Mouse (Mus musculus): ENCODE data around the gene Galnt16. TPM values are rescaled to one million over a fixed set of nuclear protein-coding genes. Genes with fewer than 3 reads are reported as not detected.

Galnt16 gene
- polyA plus RNA-seq, 1 experiment from 2014 or later = 1.3 TPM

DNA sequence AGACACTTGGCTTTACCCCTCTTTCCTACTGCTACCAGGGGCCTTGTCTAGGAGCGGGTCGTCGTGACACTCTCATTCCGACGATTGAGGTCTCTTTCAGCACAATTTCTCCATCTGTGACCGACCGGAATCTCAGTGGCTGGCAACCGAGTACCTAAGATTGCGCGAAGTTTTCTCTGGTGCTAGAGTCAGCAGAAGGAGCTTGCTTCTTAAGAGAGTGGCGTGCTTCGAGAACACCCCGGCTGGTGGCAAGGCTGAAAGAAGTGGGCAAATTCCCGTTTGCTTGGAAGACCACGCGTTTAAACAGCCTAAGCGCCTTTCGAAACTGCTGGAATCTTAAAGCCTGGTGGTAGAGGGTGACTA, 126.4 kb downstream of the Galnt16 start:
- H3K4me2 ChIP-seq = peak overlapping the region; percentile 64
- no peaks in the 10 kb centered on the region for H3K9me3 ChIP-seq (replicated peaks; ENCODE audit: control insufficient read depth, low read length)
- H3K27ac ChIP-seq (ENCODE audit: low read depth, low read length) = no peak overlapping the region
- no peak for ATAC-seq (replicated peaks; ENCODE audit: insufficient number of reproducible peaks, low FRiP score, low TSS enrichment)
- peak overlapping the region; percentile 93 for H3K4me3 ChIP-seq (ENCODE audit: low read depth, low read length)
- H3K27me3 ChIP-seq (ENCODE audit: control insufficient read depth, insufficient read depth, low read length) = no peaks in the 10 kb centered on the region
- peaks cover 7% of the 10 kb centered on the region for H3K36me3 ChIP-seq (ENCODE audit: control insufficient read depth, insufficient read depth, low read length)
- WGBS (ENCODE audit: insufficient replicate concordance) = 7% methylated on average over 18 of the region's 18 CpGs
- peak overlapping the region; percentile 97 for H3K9ac ChIP-seq (ENCODE audit: low read depth, low read length)
- peaks cover 21% of the 10 kb centered on the region for H3K4me1 ChIP-seq (ENCODE audit: control insufficient read depth, insufficient read depth, low read length)

DNA sequence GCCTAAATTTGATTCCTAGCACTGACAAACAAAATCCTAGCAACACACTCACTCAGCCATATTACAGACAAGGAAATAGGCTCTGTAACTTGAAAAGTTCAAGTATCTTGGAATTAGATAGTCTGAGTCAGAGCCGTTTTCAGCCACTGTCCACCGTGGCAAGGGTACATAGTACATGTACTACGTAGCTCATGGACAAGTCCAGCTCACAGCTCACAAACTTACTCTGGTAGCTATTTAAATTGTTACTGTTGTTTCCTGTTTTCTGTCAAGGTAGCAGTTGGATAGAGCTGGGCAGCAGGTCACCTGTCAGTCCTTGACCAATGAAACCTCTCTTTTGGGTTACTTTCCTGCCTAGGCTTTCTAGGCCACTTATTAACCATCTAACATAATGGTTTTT, 128.3 kb downstream of the Galnt16 start:
- H3K27ac ChIP-seq (ENCODE audit: low read depth, low read length) = no peak overlapping the region
- no peak for ATAC-seq (replicated peaks; ENCODE audit: insufficient number of reproducible peaks, low FRiP score, low TSS enrichment)
- H3K4me2 ChIP-seq = no peak overlapping the region; the same call in 1 of the 2 replicates
- H3K9me3 ChIP-seq (replicated peaks; ENCODE audit: control insufficient read depth, low read length) = no peaks in the 10 kb centered on the region
- H3K4me1 ChIP-seq (ENCODE audit: control insufficient read depth, insufficient read depth, low read length) = peaks cover 21% of the 10 kb centered on the region
- no peak overlapping the region for H3K4me3 ChIP-seq (ENCODE audit: low read depth, low read length)
- 91% methylated on average over 3 of the region's 3 CpGs for WGBS (ENCODE audit: insufficient replicate concordance)
- H3K9ac ChIP-seq (ENCODE audit: low read depth, low read length) = no peak overlapping the region
- no peaks in the 10 kb centered on the region for H3K27me3 ChIP-seq (ENCODE audit: control insufficient read depth, insufficient read depth, low read length)
- H3K36me3 ChIP-seq (ENCODE audit: control insufficient read depth, insufficient read depth, low read length) = no peaks in the 10 kb centered on the region

DNA sequence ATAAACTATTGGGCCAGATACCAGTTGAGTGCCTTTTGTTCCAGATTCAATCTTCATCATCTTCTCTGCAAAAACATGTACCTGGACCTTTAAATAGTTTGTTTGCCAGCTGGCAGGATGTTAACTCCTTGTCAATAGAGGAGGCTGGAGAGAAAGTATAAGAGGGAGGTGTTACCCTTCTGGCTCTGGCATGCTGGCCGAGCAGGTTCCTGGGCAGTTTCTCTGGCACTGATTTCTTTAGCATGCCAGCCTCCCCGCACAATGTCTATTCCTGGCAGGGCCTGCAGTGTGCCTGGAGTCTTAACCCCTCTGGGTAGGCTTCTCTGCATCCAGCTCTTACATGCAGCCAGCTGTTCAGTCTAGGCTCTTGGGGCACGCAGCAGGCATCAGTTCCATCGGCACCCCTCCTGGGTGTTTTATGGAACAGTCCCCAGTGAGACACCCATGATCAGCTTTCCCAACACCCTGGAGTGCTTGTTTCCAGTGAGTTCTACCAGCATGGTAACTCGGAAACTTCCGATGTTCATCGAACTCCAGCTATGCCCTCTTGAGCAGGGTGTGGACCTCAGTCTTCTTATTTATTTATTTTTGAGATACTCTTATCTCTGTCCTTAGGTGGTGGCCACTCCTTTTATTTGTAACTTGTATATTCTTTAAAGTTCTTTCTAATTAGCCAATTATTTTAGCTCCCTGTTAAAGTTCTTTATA, 136.0 kb downstream of the Galnt16 start:
- Histone ChIP-seq H3K27me3 (ENCODE audit: control insufficient read depth, insufficient read depth, low read length) (no peaks in the 10 kb centered on the region), H3K4me1 (ENCODE audit: control insufficient read depth, insufficient read depth, low read length) (no peaks in the 10 kb centered on the region), H3K4me3 (ENCODE audit: low read depth, low read length) (no peak overlapping the region), H3K9me3 (replicated peaks; ENCODE audit: control insufficient read depth, low read length) (no peaks in the 10 kb centered on the region), H3K9ac (ENCODE audit: low read depth, low read length) (no peak overlapping the region), H3K4me2 (no peak overlapping the region), H3K27ac (ENCODE audit: low read depth, low read length) (no peak overlapping the region), H3K36me3 (ENCODE audit: control insufficient read depth, insufficient read depth, low read length) (no peaks in the 10 kb centered on the region)
- WGBS (ENCODE audit: insufficient replicate concordance) = 81% methylated on average over 7 of the region's 7 CpGs
- no peak for ATAC-seq (replicated peaks; ENCODE audit: insufficient number of reproducible peaks, low FRiP score, low TSS enrichment)

DNA sequence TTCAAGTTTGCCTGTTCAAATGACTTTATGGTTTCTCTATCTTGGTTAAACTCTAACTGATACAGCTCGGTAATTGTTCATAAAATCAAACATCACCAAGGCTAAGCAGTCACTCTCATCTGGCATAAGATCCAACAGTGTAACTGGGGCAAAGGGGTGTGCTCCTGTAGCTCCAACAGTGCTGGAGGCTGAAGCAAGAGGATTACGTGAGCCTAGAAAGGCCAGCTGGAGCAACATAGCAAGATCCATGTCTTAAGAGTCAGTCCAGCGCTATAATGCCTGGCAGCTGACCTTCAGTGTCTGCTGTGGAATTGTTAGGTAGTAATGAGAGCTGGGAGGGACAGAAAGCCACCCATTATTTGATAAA, 136.6 kb downstream of the Galnt16 start:
- ATAC-seq (replicated peaks; ENCODE audit: insufficient number of reproducible peaks, low FRiP score, low TSS enrichment) = no peak
- 86% methylated on average over 3 of the region's 3 CpGs for WGBS (ENCODE audit: insufficient replicate concordance)
- no peak overlapping the region for H3K9ac ChIP-seq (ENCODE audit: low read depth, low read length)

DNA sequence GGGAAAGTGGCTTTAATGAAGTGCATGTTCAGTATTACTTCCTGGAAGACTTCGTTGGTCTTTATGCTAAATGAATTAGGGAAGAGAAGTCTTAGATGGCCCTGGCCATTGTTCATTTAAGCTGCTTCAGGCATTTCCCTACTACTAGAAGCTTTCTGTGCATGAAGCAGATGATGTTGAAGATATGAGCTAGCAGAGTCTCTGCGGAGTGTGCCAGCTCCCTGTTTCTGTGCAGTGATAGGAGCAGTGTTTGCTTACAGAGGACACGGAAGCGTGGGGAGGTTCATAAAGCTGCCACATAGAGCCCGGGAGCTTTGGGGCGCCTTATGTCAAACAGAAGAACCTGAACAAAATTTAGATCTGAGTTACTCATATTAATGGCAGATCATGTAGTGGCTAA, 140.6 kb downstream of the Galnt16 start:
- Histone ChIP-seq H3K27ac (ENCODE audit: low read depth, low read length) (no peak overlapping the region), H3K4me1 (ENCODE audit: control insufficient read depth, insufficient read depth, low read length) (peaks cover 6% of the 10 kb centered on the region; the same call in 1 of the 2 replicates), H3K9ac (ENCODE audit: low read depth, low read length) (no peak overlapping the region), H3K9me3 (replicated peaks; ENCODE audit: control insufficient read depth, low read length) (no peaks in the 10 kb centered on the region), H3K27me3 (ENCODE audit: control insufficient read depth, insufficient read depth, low read length) (no peaks in the 10 kb centered on the region), H3K4me2 (no peak overlapping the region), H3K4me3 (ENCODE audit: low read depth, low read length) (no peak overlapping the region), H3K36me3 (ENCODE audit: control insufficient read depth, insufficient read depth, low read length) (no peaks in the 10 kb centered on the region)
- ATAC-seq (replicated peaks; ENCODE audit: insufficient number of reproducible peaks, low FRiP score, low TSS enrichment) = no peak
- 82% methylated on average over 6 of the region's 6 CpGs for WGBS (ENCODE audit: insufficient replicate concordance)

More for the DNA sequence above, 136.6 kb downstream of the Galnt16 start:
- H3K27ac ChIP-seq (ENCODE audit: low read depth, low read length) = no peak overlapping the region
- H3K36me3 ChIP-seq (ENCODE audit: control insufficient read depth, insufficient read depth, low read length) = no peaks in the 10 kb centered on the region
- H3K4me2 ChIP-seq = no peak overlapping the region
- H3K9me3 ChIP-seq (replicated peaks; ENCODE audit: control insufficient read depth, low read length) = no peaks in the 10 kb centered on the region
- H3K4me1 ChIP-seq (ENCODE audit: control insufficient read depth, insufficient read depth, low read length) = no peaks in the 10 kb centered on the region
- no peaks in the 10 kb centered on the region for H3K27me3 ChIP-seq (ENCODE audit: control insufficient read depth, insufficient read depth, low read length)
- H3K4me3 ChIP-seq (ENCODE audit: low read depth, low read length) = no peak overlapping the region

DNA sequence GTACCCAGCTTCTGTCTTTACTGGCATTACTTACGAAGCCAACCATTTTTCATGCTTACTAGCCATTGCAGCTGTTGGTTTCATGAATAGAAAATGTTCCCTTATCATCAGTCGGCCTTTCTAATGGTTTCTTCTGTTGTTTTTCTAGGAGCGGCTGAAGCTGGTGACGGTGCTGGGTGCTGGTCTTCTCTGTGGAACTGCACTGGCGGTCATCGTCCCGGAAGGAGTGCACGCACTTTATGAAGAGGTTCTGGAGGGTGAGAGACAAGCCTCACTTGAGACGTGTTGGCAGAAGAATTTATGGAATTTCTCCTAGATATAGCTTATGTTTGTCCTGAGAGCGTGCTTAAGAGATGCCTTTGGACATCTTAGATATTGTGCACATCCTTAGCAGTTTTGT, 144.2 kb downstream of the Galnt16 start:
- ATAC-seq (replicated peaks; ENCODE audit: insufficient number of reproducible peaks, low FRiP score, low TSS enrichment) = no peak
- Histone ChIP-seq H3K36me3 (ENCODE audit: control insufficient read depth, insufficient read depth, low read length) (no peaks in the 10 kb centered on the region), H3K4me1 (ENCODE audit: control insufficient read depth, insufficient read depth, low read length) (peaks cover 6% of the 10 kb centered on the region; the same call in 1 of the 2 replicates), H3K27me3 (ENCODE audit: control insufficient read depth, insufficient read depth, low read length) (no peaks in the 10 kb centered on the region), H3K9ac (ENCODE audit: low read depth, low read length) (no peak overlapping the region), H3K4me3 (ENCODE audit: low read depth, low read length) (no peak overlapping the region), H3K4me2 (no peak overlapping the region), H3K9me3 (replicated peaks; ENCODE audit: control insufficient read depth, low read length) (no peaks in the 10 kb centered on the region), H3K27ac (ENCODE audit: low read depth, low read length) (no peak overlapping the region)
- 64% methylated on average over 10 of the region's 10 CpGs for WGBS (ENCODE audit: insufficient replicate concordance)

DNA sequence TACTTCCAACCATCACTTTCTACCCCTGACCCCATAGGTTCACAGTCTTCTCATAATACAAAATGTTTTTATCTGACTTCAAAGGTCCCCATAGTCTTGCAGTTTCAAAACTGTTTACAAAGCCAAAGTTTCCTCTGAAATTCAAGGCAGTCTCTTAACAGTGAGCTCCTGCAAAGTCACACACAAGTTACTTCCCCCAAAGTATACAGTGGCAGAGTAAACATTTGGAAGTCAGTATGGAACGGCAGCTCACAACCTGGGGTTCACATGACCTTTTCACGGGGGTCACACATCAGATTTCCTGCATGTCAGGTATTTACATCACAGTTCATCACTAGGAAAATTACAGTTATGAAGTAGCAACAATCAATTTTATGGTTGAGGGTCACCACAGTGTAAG, 145.9 kb downstream of the Galnt16 start:
- H3K36me3 ChIP-seq (ENCODE audit: control insufficient read depth, insufficient read depth, low read length) = no peaks in the 10 kb centered on the region
- ATAC-seq (replicated peaks; ENCODE audit: insufficient number of reproducible peaks, low FRiP score, low TSS enrichment) = no peak
- WGBS (ENCODE audit: insufficient replicate concordance) = 77% methylated on average over 2 of the region's 2 CpGs
- H3K4me2 ChIP-seq = no peak overlapping the region
- no peaks in the 10 kb centered on the region for H3K9me3 ChIP-seq (replicated peaks; ENCODE audit: control insufficient read depth, low read length)
- H3K27me3 ChIP-seq (ENCODE audit: control insufficient read depth, insufficient read depth, low read length) = no peaks in the 10 kb centered on the region
- H3K4me1 ChIP-seq (ENCODE audit: control insufficient read depth, insufficient read depth, low read length) = peaks cover 6% of the 10 kb centered on the region; the same call in 1 of the 2 replicates
- H3K4me3 ChIP-seq (ENCODE audit: low read depth, low read length) = no peak overlapping the region
- no peak overlapping the region for H3K9ac ChIP-seq (ENCODE audit: low read depth, low read length)
- H3K27ac ChIP-seq (ENCODE audit: low read depth, low read length) = no peak overlapping the region

DNA sequence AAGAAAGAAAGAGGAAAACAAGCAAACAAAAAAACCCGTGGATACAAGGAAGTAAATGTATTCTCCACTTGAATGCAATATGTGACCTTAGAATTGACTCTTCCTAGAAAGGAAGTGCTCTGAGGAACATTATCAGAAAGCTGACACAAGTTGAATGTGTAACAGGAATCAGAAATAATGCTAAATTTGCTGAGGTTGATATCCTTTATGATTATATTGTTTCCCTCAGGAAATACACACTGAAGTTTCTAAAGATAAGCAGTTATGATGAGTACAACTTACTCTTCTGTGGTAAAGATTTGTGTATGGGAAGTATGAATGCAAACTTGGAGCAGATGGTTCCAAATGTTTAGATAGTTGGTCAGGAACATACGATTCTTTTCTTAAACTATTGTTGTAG, 150.3 kb downstream of the Galnt16 start:
- no peaks in the 10 kb centered on the region for H3K9me3 ChIP-seq (replicated peaks; ENCODE audit: control insufficient read depth, low read length)
- WGBS (ENCODE audit: insufficient replicate concordance) = 69% methylated on average over 2 of the region's 2 CpGs
- ATAC-seq (replicated peaks; ENCODE audit: insufficient number of reproducible peaks, low FRiP score, low TSS enrichment) = no peak
- H3K27ac ChIP-seq (ENCODE audit: low read depth, low read length) = no peak overlapping the region
- no peaks in the 10 kb centered on the region for H3K4me1 ChIP-seq (ENCODE audit: control insufficient read depth, insufficient read depth, low read length)
- no peak overlapping the region for H3K4me2 ChIP-seq
- H3K9ac ChIP-seq (ENCODE audit: low read depth, low read length) = no peak overlapping the region
- no peaks in the 10 kb centered on the region for H3K36me3 ChIP-seq (ENCODE audit: control insufficient read depth, insufficient read depth, low read length)
- no peaks in the 10 kb centered on the region for H3K27me3 ChIP-seq (ENCODE audit: control insufficient read depth, insufficient read depth, low read length)
- no peak overlapping the region for H3K4me3 ChIP-seq (ENCODE audit: low read depth, low read length)

DNA sequence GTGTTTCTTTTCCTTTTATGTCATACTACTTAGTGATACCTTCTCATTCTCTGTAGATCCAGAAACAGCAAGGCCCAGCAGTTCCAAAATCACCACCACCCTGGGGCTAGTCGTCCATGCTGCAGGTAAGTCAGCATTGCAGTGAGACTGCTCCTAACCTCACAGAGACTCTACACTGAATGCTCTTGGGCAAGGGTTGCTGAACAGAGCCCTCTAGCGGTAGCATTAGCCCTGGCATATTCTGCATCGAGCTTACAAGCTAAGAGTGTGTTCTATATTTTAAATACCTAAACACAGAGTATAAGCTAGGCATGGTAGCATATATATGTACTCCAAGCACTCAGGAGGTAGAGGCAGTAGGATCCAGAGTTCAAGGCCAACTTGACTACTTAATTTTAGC, 155.1 kb downstream of the Galnt16 start:
- Histone ChIP-seq H3K36me3 (ENCODE audit: control insufficient read depth, insufficient read depth, low read length) (peaks cover 4% of the 10 kb centered on the region; the same call in 1 of the 2 replicates), H3K4me1 (ENCODE audit: control insufficient read depth, insufficient read depth, low read length) (no peaks in the 10 kb centered on the region), H3K27ac (ENCODE audit: low read depth, low read length) (no peak overlapping the region), H3K9me3 (replicated peaks; ENCODE audit: control insufficient read depth, low read length) (no peaks in the 10 kb centered on the region), H3K4me3 (ENCODE audit: low read depth, low read length) (no peak overlapping the region), H3K27me3 (ENCODE audit: control insufficient read depth, insufficient read depth, low read length) (no peaks in the 10 kb centered on the region), H3K9ac (ENCODE audit: low read depth, low read length) (no peak overlapping the region), H3K4me2 (no peak overlapping the region)
- no peak for ATAC-seq (replicated peaks; ENCODE audit: insufficient number of reproducible peaks, low FRiP score, low TSS enrichment)
- WGBS (ENCODE audit: insufficient replicate concordance) = 24% methylated on average over 3 of the region's 3 CpGs

All from heart, embryonic 11.5 days (tissue).